Comparison of ENCODE assay signal across 8 mouse cellular contexts in the genomic region with DNA sequence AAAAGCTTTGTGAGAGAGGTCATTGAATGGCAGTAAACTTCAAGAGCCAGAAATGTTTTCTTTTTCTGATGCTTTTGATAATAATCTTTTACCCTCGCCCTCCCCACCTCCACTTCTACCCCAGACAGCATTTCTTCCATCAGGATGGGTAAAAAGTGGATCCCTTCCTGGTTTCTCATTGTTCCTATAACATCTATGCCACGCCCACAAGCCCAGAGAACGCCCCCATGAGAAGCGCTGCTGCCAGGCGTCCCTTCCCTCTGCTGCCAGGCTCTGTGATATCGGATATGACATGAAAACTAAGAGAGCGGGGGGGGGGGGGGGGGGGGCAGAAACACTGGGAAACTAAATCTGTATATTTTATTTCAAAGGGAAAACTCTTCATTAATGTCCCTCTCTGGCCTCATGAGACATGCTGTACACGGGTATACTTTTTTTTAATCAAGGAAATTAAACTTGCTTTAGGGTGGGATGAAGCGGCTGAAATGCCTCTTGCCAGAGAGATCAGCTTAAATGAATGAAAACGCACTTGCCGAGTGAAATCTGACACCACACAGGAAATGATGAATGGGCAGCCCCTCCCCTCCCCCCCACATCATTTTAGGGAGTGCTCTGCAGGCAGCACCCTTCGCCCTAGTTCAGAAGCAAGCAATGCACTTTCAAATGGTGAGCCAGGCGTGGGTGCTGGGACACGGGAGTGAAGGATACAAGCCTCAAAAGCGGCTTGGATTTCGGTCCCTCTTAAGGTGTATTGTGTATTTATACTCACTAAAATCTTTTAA. TPM values are rescaled to one million over a fixed set of nuclear protein-coding genes. Genes with fewer than 3 reads are reported as not detected.
DNase-seq lines count a peak whose midpoint lies in the region; ATAC-seq and TF ChIP-seq lines count a peak whose summit lies in the region.

No protein-coding gene starts in this region.

- peaks cover 17% of the 10 kb centered on the region for H3K4me1 ChIP-seq in lung, embryonic 15.5 days
- H3K4me1 ChIP-seq in liver, embryonic 14.5 days (replicated peaks; ENCODE audit: control insufficient read depth in 2 of 2, insufficient read depth in 2 of 2, low read length in 1 of 2), result 0 out of 4 replicates have a peak, but pooled peaks cover 0 to 2% of the 10 kb centered on the region in 2 experiments

- H3K4me2 ChIP-seq in lung, embryonic 15.5 days, result peak overlapping the region; percentile 57
- H3K4me2 ChIP-seq in liver, embryonic 14.5 days (ENCODE audit: low read depth), result peak overlapping the region; percentile 14; the same call in 1 of the 2 replicates

- no peak overlapping the region for H3K27ac ChIP-seq in lung, embryonic 15.5 days
- H3K27ac ChIP-seq in liver, embryonic 14.5 days, result no peak overlapping the region

- H3K9ac ChIP-seq in lung, embryonic 15.5 days, result no peak overlapping the region
- no peak overlapping the region for H3K9ac ChIP-seq in liver, embryonic 14.5 days (replicated peaks)

- peak; percentile 72; the same call in 1 of the 2 replicates for ATAC-seq in lung, embryonic 15.5 days (ENCODE audit: borderline replicate concordance, extremely low read depth, low FRiP score, low TSS enrichment)
- no peak for ATAC-seq in liver, embryonic 14.5 days (ENCODE audit: insufficient read depth)

- H3K36me3 ChIP-seq in lung, embryonic 15.5 days, result no peaks in the 10 kb centered on the region
- no peaks in the 10 kb centered on the region for H3K36me3 ChIP-seq in liver, embryonic 14.5 days (replicated peaks; ENCODE audit: control insufficient read depth, insufficient read depth, low read depth)

- no peak for TF ChIP-seq EP300 in liver, embryonic 14.5 days (IDR thresholded peaks at IDR 0.05; ENCODE audit: low read depth)

- no peak for DNase-seq in lung, postnatal 25 days (ENCODE audit: low spot score)
- DNase-seq in embryo, embryonic 10 days (ENCODE audit: low spot score), result peak; percentile 85
- DNase-seq in heart, postnatal 4 days, result peak; percentile 46
- no peak for DNase-seq in liver, embryonic 14.5 days (ENCODE audit: low read depth in 3 of 3, low spot score in 3 of 3)
- peak; percentile 83 for DNase-seq in retina, postnatal 1 day
- no peak for DNase-seq in layer of hippocampus, postnatal 10 days (ENCODE audit: low spot score in 2 of 2)
- no peak for DNase-seq in right cerebral cortex, postnatal 10 days (ENCODE audit: low spot score in 2 of 2)

- 8% methylated on average over 16 of the region's 16 CpGs for WGBS in lung, embryonic 15.5 days
- WGBS in liver, embryonic 14.5 days (ENCODE audit: insufficient replicate concordance), result 11% methylated on average over 16 of the region's 16 CpGs

- TF ChIP-seq CTCF in liver, embryonic 14.5 days (IDR thresholded peaks at IDR 0.05; ENCODE audit: low read depth), result no peak

- H3K4me3 ChIP-seq in lung, embryonic 15.5 days, result peak overlapping the region; percentile 25
- no peak overlapping the region for H3K4me3 ChIP-seq in liver, embryonic 14.5 days (ENCODE audit: insufficient read depth in 1 of 2, low read depth in 2 of 2, low read length in 2 of 2)

- no peaks in the 10 kb centered on the region for H3K27me3 ChIP-seq in lung, embryonic 15.5 days
- H3K27me3 ChIP-seq in liver, embryonic 14.5 days (ENCODE audit: control insufficient read depth, insufficient read depth, low read length), result no peaks in the 10 kb centered on the region

- no peaks in the 10 kb centered on the region for H3K9me3 ChIP-seq in lung, embryonic 15.5 days
- no peaks in the 10 kb centered on the region for H3K9me3 ChIP-seq in liver, embryonic 14.5 days (ENCODE audit: control insufficient read depth, low read length)

RNA-seq across cellular contexts. Expression of a gene that starts 22.8 kb away (rescaled TPM):
- polyA plus RNA-seq in lung, embryonic 15.5 days (2015; fragmentation: Nextera tagmentation; extraction: Ambion mirVana), result 1.3 TPM in 2 replicates
- total RNA-seq in heart, postnatal 4 days (2021), result 1 to 10 TPM; 1.8 to 1.9 TPM
- polyA plus RNA-seq in liver, embryonic 14.5 days (2012; rRNA removed), result 0.18 and 0.25 TPM in 2 replicates
- 0.68 and 0.88 TPM in 2 replicates for polyA plus RNA-seq in liver, embryonic 14.5 days (2014; fragmentation: Nextera tagmentation; extraction: Ambion mirVana)
- 1 to 10 TPM in 1 of 2 experiments, under 1 TPM in 1; 0.94 to 1.4 TPM for total RNA-seq in layer of hippocampus, postnatal 10 days (2021)

Comparison
In these comparisons a context has a peak if more than half of its experiments do, and no peak if none do; other contexts are left out.
1. DNase-seq: peak in embryo, embryonic 10 days (single experiment), heart, postnatal 4 days (single experiment) and retina, postnatal 1 day (single experiment); none in lung, postnatal 25 days (single experiment), liver, embryonic 14.5 days (0 of 3), layer of hippocampus, postnatal 10 days (0 of 2) and right cerebral cortex, postnatal 10 days (0 of 2).